Mouse (Mus musculus) right cerebral cortex, adult 2 months (tissue): ENCODE measurements at regions not wholly inside any gene's neighbourhood (a gene's known extent, or its start where the extent isn't known, plus 50 kb on each side); places are given as distances from the start of the nearest gene placed in this dataset.
A peak's percentile ranks its signal among the peaks of the same experiment; 100 is the strongest.
"Not testable (repeated sequence)": the region's sequence is repeated elsewhere in the genome, so short reads cannot be mapped to it uniquely, and the experiment has no call there.

ENCODE experiments used
- DNase-seq, 2 experiments: peaks; one replicate each; pipeline ENCODE4 v3.0.0; 2021 to 2022; ENCODE audit warnings: low spot score in 2 of 2

GRCm38 (mm10) chr3:82290373-82290772, 67.5 kb upstream of the Map9 start:
- DNase-seq: no peak

- no peak for DNase-seq
These were observed 68.8 kb upstream of the Map9 start for GRCm38 (mm10) chr3:82288996-82289395.

- no peak for DNase-seq
These were observed 80.7 kb upstream of the Map9 start for GRCm38 (mm10) chr3:82276977-82277714.

GRCm38 (mm10) chr3:82275822-82276203, 82.0 kb upstream of the Map9 start:
- DNase-seq: no peak

GRCm38 (mm10) chr3:82274945-82275821, 82.7 kb upstream of the Map9 start:
- peak; percentile 58 to 72 for DNase-seq

- DNase-seq: no peak
These were observed 83.5 kb upstream of the Map9 start for GRCm38 (mm10) chr3:82274196-82274937.

GRCm38 (mm10) chr3:82273511-82273910, 84.3 kb upstream of the Map9 start:
- not testable (repeated sequence) for DNase-seq

GRCm38 (mm10) chr3:82271965-82272364, 85.9 kb upstream of the Map9 start:
- DNase-seq: no peak

- no peak for DNase-seq
These were observed 91.9 kb upstream of the Map9 start for GRCm38 (mm10) chr3:82265941-82266340.

- DNase-seq: no peak
These were observed 95.9 kb upstream of the Map9 start for GRCm38 (mm10) chr3:82261976-82262375.

- DNase-seq: no peak
These were observed 97.7 kb upstream of the Map9 start for GRCm38 (mm10) chr3:82259986-82260652.

- DNase-seq: peak; percentile 63 to 64
These were observed 105.2 kb upstream of the Gucy1a1 start for GRCm38 (mm10) chr3:82250796-82251261.

GRCm38 (mm10) chr3:82249968-82250795, 104.6 kb upstream of the Gucy1a1 start:
- DNase-seq: peak; percentile 22 to 23

GRCm38 (mm10) chr3:82236377-82237057, 90.9 kb upstream of the Gucy1a1 start:
- DNase-seq: no peak

GRCm38 (mm10) chr3:82234306-82234705, 88.7 kb upstream of the Gucy1a1 start:
- DNase-seq: no peak

- DNase-seq: no peak
These were observed 77.8 kb upstream of the Gucy1a1 start for GRCm38 (mm10) chr3:82223379-82223778.

- no peak for DNase-seq
These were observed 76.3 kb upstream of the Gucy1a1 start for GRCm38 (mm10) chr3:82221924-82222323.

GRCm38 (mm10) chr3:82219192-82219885, 73.8 kb upstream of the Gucy1a1 start:
- not testable (repeated sequence) for DNase-seq
